In genomic region chr6:56832407-56832796, GRCm38 (mm10) we compare ENCODE assay signal across 8 mouse cellular contexts. TPM values are rescaled to one million over a fixed set of nuclear protein-coding genes. Genes with fewer than 3 reads are reported as not detected.
DNase-seq lines count a peak whose midpoint lies in the region; ATAC-seq and TF ChIP-seq lines count a peak whose summit lies in the region.

No protein-coding gene starts in this region.

- TF ChIP-seq POLR2A in cerebellum, adult 2 months (IDR thresholded peaks at IDR 0.05; ENCODE audit: borderline replicate concordance, insufficient read depth, low read length), result no peak
- TF ChIP-seq POLR2A in MEL (IDR thresholded peaks at IDR 0.05; ENCODE audit: control insufficient read depth in 1 of 2, insufficient read depth in 1 of 2, low read depth in 1 of 2, low read length in 2 of 2, poor library complexity in 1 of 2), result no peak
- TF ChIP-seq POLR2A in limb, embryonic 14.5 days (IDR thresholded peaks at IDR 0.05; ENCODE audit: borderline replicate concordance, extremely low read depth, insufficient read depth, insufficient read length), result no peak
- TF ChIP-seq POLR2A in olfactory bulb, adult 2 months (IDR thresholded peaks at IDR 0.05; ENCODE audit: insufficient read depth, low read depth, low read length), result no peak

- H3K36me3 ChIP-seq in MEL (ENCODE audit: control insufficient read depth in 1 of 2, insufficient read depth in 2 of 2, low read length in 2 of 2), result no peaks in the 10 kb centered on the region
- H3K36me3 ChIP-seq in forebrain, embryonic 16.5 days (ENCODE audit: control insufficient read depth, insufficient read depth), result no peaks in the 10 kb centered on the region
- H3K36me3 ChIP-seq in limb, embryonic 14.5 days (ENCODE audit: control insufficient read depth, insufficient read depth, low read length), result peaks cover 15% of the 10 kb centered on the region

- no peaks in the 10 kb centered on the region for H3K9me3 ChIP-seq in MEL (replicated peaks; ENCODE audit: insufficient read depth, low read length)
- no peaks in the 10 kb centered on the region for H3K9me3 ChIP-seq in forebrain, embryonic 16.5 days (ENCODE audit: control insufficient read depth, low read length)
- no peaks in the 10 kb centered on the region for H3K9me3 ChIP-seq in limb, embryonic 14.5 days (ENCODE audit: control insufficient read depth, low read length)

- TF ChIP-seq CTCF in cerebellum, adult 2 months (IDR thresholded peaks at IDR 0.05; ENCODE audit: borderline replicate concordance, insufficient read depth, low read depth, low read length), result no peak
- no peak for TF ChIP-seq CTCF in MEL (IDR thresholded peaks at IDR 0.05 in 2 of 3, conservative IDR thresholded peaks at IDR 0.05 in 1 of 3; ENCODE audit: control insufficient read depth in 1 of 3, insufficient read depth in 1 of 3, low read depth in 2 of 3, low read length in 3 of 3, poor library complexity in 1 of 3, severe bottlenecking in 1 of 3)
- TF ChIP-seq CTCF in olfactory bulb, adult 2 months (IDR thresholded peaks at IDR 0.05; ENCODE audit: insufficient read depth, low read depth, low read length), result no peak

- peak overlapping the region; percentile 87 for H3K4me2 ChIP-seq in forebrain, embryonic 16.5 days (ENCODE audit: low read length)
- peak overlapping the region; percentile 68 for H3K4me2 ChIP-seq in limb, embryonic 14.5 days (replicated peaks; ENCODE audit: low read depth, low read length, severe bottlenecking)

- no peak overlapping the region for H3K27ac ChIP-seq in cerebellum, adult 2 months (ENCODE audit: insufficient read depth, low read length)
- H3K27ac ChIP-seq in MEL (ENCODE audit: control insufficient read depth, low read depth, low read length), result no peak overlapping the region
- H3K27ac ChIP-seq in forebrain, embryonic 16.5 days (ENCODE audit: low read length), result no peak overlapping the region
- peak overlapping the region; percentile 88 for H3K27ac ChIP-seq in limb, embryonic 14.5 days (replicated peaks; ENCODE audit: low read depth, low read length)
- no peak overlapping the region for H3K27ac ChIP-seq in olfactory bulb, adult 2 months (ENCODE audit: insufficient read depth, low read depth, low read length)

- H3K79me2 ChIP-seq in MEL (ENCODE audit: control insufficient read depth, insufficient read depth, low read length, poor library complexity), result no peaks in the 10 kb centered on the region

- no peaks in the 10 kb centered on the region for H3K4me1 ChIP-seq in cerebellum, adult 2 months (ENCODE audit: control insufficient read depth, insufficient read depth, low read length)
- no peaks in the 10 kb centered on the region for H3K4me1 ChIP-seq in MEL (ENCODE audit: control insufficient read depth in 1 of 2, insufficient read depth in 2 of 2, low read length in 2 of 2)
- H3K4me1 ChIP-seq in forebrain, embryonic 16.5 days (replicated peaks; ENCODE audit: control insufficient read depth, insufficient read depth, low read length), result peaks cover 8% of the 10 kb centered on the region; the same call in 1 of the 2 replicates
- peaks cover 12% of the 10 kb centered on the region; the same call in 1 of the 2 replicates for H3K4me1 ChIP-seq in limb, embryonic 14.5 days (ENCODE audit: control insufficient read depth, insufficient read depth, low read length)
- H3K4me1 ChIP-seq in olfactory bulb, adult 2 months (ENCODE audit: control insufficient read depth, insufficient read depth, low read length), result no peaks in the 10 kb centered on the region

- no peaks in the 10 kb centered on the region for H3K27me3 ChIP-seq in cerebellum, adult 2 months (ENCODE audit: control insufficient read depth, insufficient read depth, low read length)
- peaks cover 0 to 10% of the 10 kb centered on the region in 2 experiments; a peak in 3 of 4 replicates for H3K27me3 ChIP-seq in MEL (ENCODE audit: control insufficient read depth in 1 of 2, insufficient read depth in 2 of 2, low read length in 2 of 2)
- H3K27me3 ChIP-seq in forebrain, embryonic 16.5 days (replicated peaks; ENCODE audit: control insufficient read depth, insufficient read depth, low read length), result no peaks in the 10 kb centered on the region
- H3K27me3 ChIP-seq in limb, embryonic 14.5 days (ENCODE audit: control insufficient read depth, insufficient read depth, low read length), result no peaks in the 10 kb centered on the region

- no peak overlapping the region; the same call in 1 of the 2 replicates for H3K9ac ChIP-seq in MEL (ENCODE audit: control insufficient read depth, low read depth, low read length, poor library complexity, severe bottlenecking)
- H3K9ac ChIP-seq in forebrain, embryonic 16.5 days (replicated peaks; ENCODE audit: low read depth, low read length), result peak overlapping the region; percentile 70
- peak overlapping the region; percentile 93 for H3K9ac ChIP-seq in limb, embryonic 14.5 days (ENCODE audit: low read depth, low read length, severe bottlenecking)

- no peak for TF ChIP-seq RAD21 in MEL (IDR thresholded peaks at IDR 0.05; ENCODE audit: low read depth, low read length)

- H3K4me3 ChIP-seq in cerebellum, adult 2 months (replicated peaks; ENCODE audit: insufficient read depth, low read depth, low read length), result peak overlapping the region; percentile 6
- peak overlapping the region; percentile 11 to 41; a peak in 3 of 4 replicates for H3K4me3 ChIP-seq in MEL (ENCODE audit: control insufficient read depth in 1 of 2, insufficient read depth in 1 of 2, low read depth in 2 of 2, low read length in 2 of 2)
- peak overlapping the region; percentile 63 for H3K4me3 ChIP-seq in forebrain, embryonic 16.5 days (replicated peaks; ENCODE audit: low read length)
- H3K4me3 ChIP-seq in limb, embryonic 14.5 days (replicated peaks; ENCODE audit: low read length), result peak overlapping the region; percentile 80
- peak overlapping the region; percentile 82 for H3K4me3 ChIP-seq in olfactory bulb, adult 2 months (ENCODE audit: insufficient read depth, low read depth, low read length)

- TF ChIP-seq EP300 in MEL (IDR thresholded peaks at IDR 0.05; ENCODE audit: low read depth in 1 of 2, low read length in 2 of 2), result no peak

- no peak for DNase-seq in cerebellum, adult 2 months
- DNase-seq in cerebellum, adult 18-20 months, result no peak
- DNase-seq in MEL (ENCODE audit: low read depth, low spot score), result no peak
- DNase-seq in limb, embryonic 14.5 days (ENCODE audit: low spot score), result peak; percentile 30
- no peak for DNase-seq in layer of hippocampus, adult 9-11 months
- no peak for DNase-seq in thymus, postnatal 36 days

- peak; percentile 26 for ATAC-seq in forebrain, embryonic 16.5 days
- no peak; the same call in none of the 2 replicates for ATAC-seq in limb, embryonic 14.5 days (ENCODE audit: low FRiP score, low read depth)

- 9% methylated on average over 15 of the region's 15 CpGs for WGBS in cerebellum, adult 2 months
- 4% methylated on average over 15 of the region's 15 CpGs for WGBS in forebrain, embryonic 16.5 days
- WGBS in limb, embryonic 14.5 days, result 2% methylated on average over 15 of the region's 15 CpGs
- WGBS in olfactory bulb, adult 2 months, result 7% methylated on average over 14 of the region's 15 CpGs

TF ChIP-seq in MEL, 35 proteins besides CTCF, POLR2A, EP300 and RAD21:
- no peak for TF ChIP-seq UBTF (IDR thresholded peaks at IDR 0.05; ENCODE audit: borderline replicate concordance, insufficient read depth, low read depth, low read length)
TF ChIP-seq in MEL: peak in this region for 0.

RNA-seq across cellular contexts. Expression of gene Fkbp9, which starts 0.5 kb away (rescaled TPM):
- 19.3 and 19.7 TPM in 2 replicates for polyA plus RNA-seq in cerebellum, adult 2 months (2012; rRNA removed)
- 2.5 and 3.0 TPM in 2 replicates for total RNA-seq in MEL (2012; rRNA removed)
- 10 to 100 TPM in 1 of 2 experiments, not detected in 1; 19.5 TPM for polyA plus RNA-seq in MEL (2012; ENCODE audit: insufficient read depth in 1 of 2, insufficient read length in 2 of 2, low read depth in 1 of 2, low replicate concordance in 2 of 2, missing spikeins in 1 of 2)
- 27.5 and 40.8 TPM in 2 replicates for polyA plus RNA-seq in forebrain, embryonic 16.5 days (2015; fragmentation: Nextera tagmentation; extraction: Ambion mirVana)
- polyA plus RNA-seq in limb, embryonic 14.5 days (2012; rRNA removed), result 232 and 239 TPM in 2 replicates
- polyA plus RNA-seq in limb, embryonic 14.5 days (2014; fragmentation: Nextera tagmentation; extraction: Ambion mirVana), result 205 and 219 TPM in 2 replicates
- polyA plus RNA-seq in olfactory bulb, adult 2 months (2012; ENCODE audit: insufficient read depth, insufficient read length, low replicate concordance, missing spikeins), result not detected in 2 replicates

RNA-seq across cellular contexts. Expression of gene Kbtbd2, which starts 34.8 kb away (rescaled TPM):
- polyA plus RNA-seq in cerebellum, adult 2 months (2012; rRNA removed), result 34.4 and 35.6 TPM in 2 replicates
- 26.0 and 28.2 TPM in 2 replicates for total RNA-seq in MEL (2012; rRNA removed)
- polyA plus RNA-seq in MEL (2012; ENCODE audit: insufficient read depth in 1 of 2, insufficient read length in 2 of 2, low read depth in 1 of 2, low replicate concordance in 2 of 2, missing spikeins in 1 of 2), result 10 to 100 TPM; 13.2 to 50.7 TPM
- 31.1 and 36.5 TPM in 2 replicates for polyA plus RNA-seq in forebrain, embryonic 16.5 days (2015; fragmentation: Nextera tagmentation; extraction: Ambion mirVana)
- 25.1 and 27.0 TPM in 2 replicates for polyA plus RNA-seq in limb, embryonic 14.5 days (2012; rRNA removed)
- 17.6 and 18.6 TPM in 2 replicates for polyA plus RNA-seq in limb, embryonic 14.5 days (2014; fragmentation: Nextera tagmentation; extraction: Ambion mirVana)
- not detected in 2 replicates for polyA plus RNA-seq in olfactory bulb, adult 2 months (2012; ENCODE audit: insufficient read depth, insufficient read length, low replicate concordance, missing spikeins)

Comparison
In these comparisons a context has a peak if more than half of its experiments do, and no peak if none do; other contexts are left out.
1. H3K4me3 ChIP-seq: peak in every context shown above with its lines; median percentile 82 in olfactory bulb, adult 2 months; 80 in limb, embryonic 14.5 days; 63 in forebrain, embryonic 16.5 days; 26 in MEL; 6 in cerebellum, adult 2 months.